Mouse (Mus musculus) fibroblast of lung, adult 2 months (primary cell): ENCODE data around the gene Mthfr.

Source experiments
- DNase-seq: peaks from one replicate; pipeline ENCODE4 v3.0.0-alpha.2; 2011; ENCODE audit warnings: low read depth

Mthfr gene

GRCm38 (mm10) chr4:148089166-148089565, 50.3 kb downstream of the Mthfr start:
- DNase-seq = no peak

GRCm38 (mm10) chr4:148091181-148091580, 52.3 kb downstream of the Mthfr start:
- no peak for DNase-seq

DNA sequence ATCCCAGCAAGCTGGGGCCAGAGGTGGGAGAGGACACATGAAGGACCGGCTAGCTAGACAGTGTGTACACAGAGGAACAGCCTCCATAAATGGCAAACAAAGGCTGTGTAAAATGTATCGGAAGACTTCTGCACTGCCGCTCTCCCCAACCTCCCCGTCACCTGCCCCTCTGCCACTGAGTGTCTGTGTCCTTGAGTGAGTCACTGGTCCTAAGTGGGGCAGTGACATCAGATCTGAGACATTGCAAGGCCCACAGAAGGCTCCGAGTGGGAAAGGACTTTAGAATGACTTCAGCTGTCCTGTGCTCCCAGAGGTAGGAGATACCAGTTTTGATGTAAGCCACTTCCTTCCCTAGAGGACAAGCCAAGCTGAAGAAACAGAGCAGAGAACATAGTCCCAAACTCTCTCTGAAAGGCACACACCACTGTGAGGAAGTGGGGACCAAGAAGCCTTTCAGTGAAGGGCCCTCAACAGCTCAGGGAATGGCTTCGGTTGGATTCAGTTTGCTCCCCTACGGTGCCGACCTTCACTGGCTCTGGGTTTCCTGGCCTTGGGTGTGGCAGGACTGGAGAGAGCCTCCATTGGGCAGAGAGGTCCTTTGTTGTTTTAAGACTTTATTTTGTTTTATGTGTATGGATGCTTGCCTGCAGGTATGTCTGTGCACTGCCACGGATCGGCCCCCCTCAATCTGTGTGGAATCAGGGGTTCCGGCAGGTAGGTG, 53.8 kb downstream of the Mthfr start:
- no peak for DNase-seq

DNA sequence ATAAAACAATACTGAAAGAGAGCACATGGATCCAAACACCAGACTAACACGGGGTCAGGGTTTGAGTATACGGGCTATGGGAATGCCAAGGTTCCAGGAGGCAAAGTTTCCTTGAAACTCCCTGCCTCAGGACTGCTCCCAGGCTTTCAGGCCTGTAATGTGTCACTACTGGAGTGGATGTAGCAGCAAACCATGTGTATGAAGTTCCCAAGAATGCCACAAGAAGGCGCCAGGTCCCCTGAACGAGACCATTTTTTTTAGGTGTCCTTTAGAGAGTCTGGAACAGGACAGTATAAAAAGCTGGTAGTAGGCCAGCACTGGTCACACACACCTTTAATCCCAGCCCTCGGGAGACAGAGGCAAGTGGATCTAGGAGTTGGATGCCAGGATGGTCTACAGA, 55.3 kb downstream of the Mthfr start:
- DNase-seq = no peak

- no peak for DNase-seq
Measured at GRCm38 (mm10) chr4:148095081-148095480, 56.2 kb downstream of the Mthfr start.

DNA sequence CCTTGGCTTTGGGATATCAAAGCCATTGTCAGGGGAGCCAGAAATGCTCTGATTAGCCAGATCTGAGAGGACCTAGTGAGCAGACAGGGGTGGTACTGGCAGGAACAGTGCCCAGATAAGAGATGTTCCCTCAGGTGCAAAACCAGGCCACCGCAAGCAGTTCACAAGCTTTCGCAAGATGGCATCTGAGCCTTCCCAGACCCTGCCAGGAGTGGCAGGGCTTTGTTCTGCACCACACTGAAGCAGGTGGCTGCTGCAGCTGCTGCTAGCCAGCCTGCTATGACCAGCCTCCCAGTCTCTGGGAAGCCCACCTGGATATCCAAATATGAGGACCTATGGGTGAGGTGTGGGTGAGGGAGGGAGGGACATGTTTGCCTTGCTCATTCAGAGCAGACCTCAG, 59.1 kb downstream of the Mthfr start:
- no peak for DNase-seq

- no peak for DNase-seq
Measured at GRCm38 (mm10) chr4:148098666-148099065, 59.8 kb downstream of the Mthfr start.

DNA sequence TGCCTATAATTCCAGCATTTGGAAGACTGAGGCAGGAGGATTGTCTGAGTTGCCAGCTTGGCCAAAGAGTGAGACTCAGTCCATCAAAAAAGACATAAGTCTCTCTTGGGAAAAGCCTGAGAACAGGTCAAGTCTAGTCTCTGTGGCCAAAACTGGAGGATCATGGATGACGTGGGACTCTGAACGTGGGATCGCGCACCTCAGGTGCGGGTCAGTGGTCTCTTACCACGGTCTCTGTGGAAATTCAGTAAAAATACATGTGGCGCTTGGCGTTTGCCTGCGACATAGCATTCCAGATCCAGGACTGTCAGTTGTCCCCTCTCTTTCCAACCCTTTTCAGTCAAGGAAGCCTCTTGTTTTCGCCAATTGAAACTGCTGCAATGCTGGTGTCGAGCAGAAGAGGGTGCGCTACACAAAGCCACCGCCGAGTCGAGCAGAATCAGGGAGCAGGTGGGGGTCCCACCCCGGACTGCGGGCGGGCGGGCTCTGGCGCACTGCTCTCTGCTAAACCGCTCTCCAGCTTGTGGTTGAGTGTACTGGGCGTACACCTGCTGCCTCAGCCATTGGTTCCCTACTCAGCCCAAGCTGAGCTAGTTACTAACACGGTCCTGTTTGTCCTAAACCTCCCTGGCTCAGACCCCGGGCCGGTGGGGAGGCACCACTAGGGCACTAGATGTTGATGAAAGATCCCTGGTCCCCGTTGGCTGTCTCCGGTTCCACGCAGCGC, 63.1 kb downstream of the Mthfr start:
- no peak for DNase-seq

DNA sequence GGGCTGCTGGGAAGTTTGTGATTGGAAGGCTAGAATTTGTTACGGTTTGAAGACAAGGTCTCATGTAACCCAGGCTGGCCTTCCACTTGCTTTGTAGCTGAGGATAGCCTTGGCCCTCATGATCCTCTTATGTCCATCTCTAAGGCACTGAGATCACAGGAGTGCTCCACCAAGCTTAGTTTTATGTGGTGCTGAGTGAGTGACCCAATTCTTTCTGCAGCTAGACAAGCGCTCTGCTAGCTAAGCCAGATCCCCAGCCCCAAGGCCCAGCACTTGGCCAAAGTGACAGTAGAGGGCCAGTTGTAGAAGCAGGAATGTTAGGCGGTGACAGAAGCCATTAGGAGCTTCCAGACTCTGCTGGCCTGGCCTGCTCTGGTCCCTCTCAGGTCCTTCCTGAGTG, 65.3 kb downstream of the Mthfr start:
- no peak for DNase-seq

GRCm38 (mm10) chr4:148107621-148108291, 68.9 kb downstream of the Mthfr start:
- no peak for DNase-seq

- DNase-seq = no peak
Measured at GRCm38 (mm10) chr4:148108565-148109100, 69.8 kb downstream of the Mthfr start.
